9 mouse cellular contexts compared by ENCODE assay signal in the genomic region with DNA sequence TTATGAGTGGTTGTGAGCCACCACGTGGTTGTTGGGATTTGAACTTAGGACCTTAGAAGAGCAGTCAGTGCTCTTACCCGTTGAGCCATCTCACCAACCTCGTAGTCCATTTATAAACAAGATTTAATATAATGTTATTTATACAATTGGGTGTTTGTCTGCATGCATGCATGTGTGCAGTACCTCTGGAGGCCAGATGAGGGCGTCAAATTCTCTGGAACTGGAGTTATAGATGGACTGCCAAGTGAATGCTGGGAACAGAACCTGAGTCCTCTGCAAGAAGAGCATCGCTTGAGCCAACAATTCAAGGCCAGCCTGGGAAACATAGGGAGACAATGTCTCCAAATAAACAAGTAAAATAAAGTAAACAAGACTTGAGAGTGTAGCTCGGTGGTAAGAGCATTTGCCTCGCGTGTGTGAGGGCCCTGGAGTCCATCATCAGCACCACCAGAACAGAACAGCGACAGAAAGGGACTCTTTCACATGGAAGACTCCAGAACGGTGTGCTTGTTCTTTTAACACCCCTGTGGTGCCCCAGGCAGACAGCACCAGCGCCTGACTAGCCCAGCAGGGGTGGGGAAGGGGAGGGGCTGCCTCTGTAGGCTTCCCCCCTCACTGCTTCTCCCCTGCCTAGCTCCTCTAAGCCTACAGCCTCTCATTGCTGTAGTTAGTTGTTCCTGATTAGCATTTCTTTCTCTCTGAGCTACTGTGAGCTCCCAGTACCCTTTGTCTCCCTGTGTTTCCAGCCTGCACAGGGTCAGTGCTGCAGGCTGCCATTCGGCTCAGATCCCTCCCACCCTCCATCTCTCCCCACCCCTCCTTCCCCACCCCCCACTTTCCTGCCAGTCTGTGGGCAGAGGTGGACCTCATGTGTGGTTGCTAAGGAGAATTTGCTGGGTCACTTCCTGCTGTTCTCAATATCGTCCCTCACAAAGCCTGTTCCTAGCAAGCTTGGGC. TPM values are rescaled to one million over a fixed set of nuclear protein-coding genes. Genes with fewer than 3 reads are reported as not detected.
A peak's percentile ranks its signal among the peaks of the same experiment; 100 is the strongest.
DNase-seq lines count a peak whose midpoint lies in the region; ATAC-seq lines count a peak whose summit lies in the region.
"Had no signal": no experiment of that assay in that cellular context is flagged by ENCODE, and none has a peak within 500 bp of the region (broad histone marks: within the 10 kb centered on the region; RNA-seq: fewer than 3 reads in every experiment).

No protein-coding gene starts in this region.

- WGBS in hindbrain, embryonic 13.5 days = 22% methylated on average over 13 of the region's 13 CpGs
- 14% methylated on average over 13 of the region's 13 CpGs for WGBS in liver, embryonic 13.5 days (ENCODE audit: insufficient replicate concordance)

- peaks cover 16% of the 10 kb centered on the region for H3K4me1 ChIP-seq in hindbrain, embryonic 13.5 days (replicated peaks)
- H3K4me1 ChIP-seq in liver, embryonic 13.5 days (replicated peaks) = peaks cover 16% of the 10 kb centered on the region

- H3K27ac ChIP-seq in hindbrain, embryonic 13.5 days = peak overlapping the region; percentile 74
- H3K27ac ChIP-seq in liver, embryonic 13.5 days = peak overlapping the region; percentile 41; the same call in 1 of the 2 replicates
- H3K27ac ChIP-seq: limb, embryonic 15.5 days had no signal

- no peaks in the 10 kb centered on the region for H3K36me3 ChIP-seq in hindbrain, embryonic 13.5 days
- no peaks in the 10 kb centered on the region for H3K36me3 ChIP-seq in liver, embryonic 13.5 days
- H3K36me3 ChIP-seq: limb, embryonic 15.5 days had no signal

- no peak overlapping the region for H3K4me2 ChIP-seq in hindbrain, embryonic 13.5 days
- H3K4me2 ChIP-seq in liver, embryonic 13.5 days = no peak overlapping the region
- H3K4me2 ChIP-seq: limb, embryonic 15.5 days had no signal

- H3K27me3 ChIP-seq in hindbrain, embryonic 13.5 days = no peaks in the 10 kb centered on the region
- no peaks in the 10 kb centered on the region for H3K27me3 ChIP-seq in liver, embryonic 13.5 days
- H3K27me3 ChIP-seq: limb, embryonic 15.5 days had no signal

- H3K9me3 ChIP-seq in hindbrain, embryonic 13.5 days = no peaks in the 10 kb centered on the region
- no peaks in the 10 kb centered on the region for H3K9me3 ChIP-seq in liver, embryonic 13.5 days (replicated peaks)
- H3K9me3 ChIP-seq: limb, embryonic 15.5 days had no signal

- H3K4me3 ChIP-seq in hindbrain, embryonic 13.5 days = no peak overlapping the region
- no peak overlapping the region for H3K4me3 ChIP-seq in liver, embryonic 13.5 days (replicated peaks)
- H3K4me3 ChIP-seq: limb, embryonic 15.5 days had no signal

- no peak for DNase-seq in frontal cortex, postnatal 25 days (ENCODE audit: low spot score in 2 of 2)
- peak; percentile 95 for DNase-seq in 416B (ENCODE audit: low read depth)
- DNase-seq in embryo, embryonic 10 days (ENCODE audit: low spot score) = peak; percentile 55
- no peak for DNase-seq in liver, embryonic 13.5 days
- DNase-seq in retina, embryonic 14.5 days (ENCODE audit: low spot score) = peak; percentile 80
- no peak for DNase-seq in lung, postnatal 4 days

- peak; percentile 86 for ATAC-seq in frontal cortex, adult (ENCODE audit: low TSS enrichment)
- ATAC-seq in hindbrain, embryonic 13.5 days (ENCODE audit: low FRiP score) = peak; percentile 94
- ATAC-seq in liver, embryonic 13.5 days (ENCODE audit: low read depth) = peak; percentile 74

- no peak overlapping the region; the same call in 1 of the 2 replicates for H3K9ac ChIP-seq in hindbrain, embryonic 13.5 days
- H3K9ac ChIP-seq in liver, embryonic 13.5 days = no peak overlapping the region
- H3K9ac ChIP-seq: limb, embryonic 15.5 days had no signal

RNA-seq across cellular contexts. Expression of gene Nwd1, which starts 8.3 kb away (rescaled TPM):
- 1.3 and 1.4 TPM in 2 replicates for polyA plus RNA-seq in hindbrain, embryonic 13.5 days (2015; fragmentation: Nextera tagmentation; extraction: Ambion mirVana)
- polyA plus RNA-seq in liver, embryonic 13.5 days (2015; fragmentation: Nextera tagmentation; extraction: Ambion mirVana) = not detected in 2 replicates

Comparison
In these comparisons a context has a peak if more than half of its experiments do, and no peak if none do; other contexts are left out.
1. DNase-seq: peak in 416B (single experiment), embryo, embryonic 10 days (single experiment) and retina, embryonic 14.5 days (single experiment); none in frontal cortex, postnatal 25 days (0 of 2), liver, embryonic 13.5 days (single experiment) and lung, postnatal 4 days (0 of 2).
2. Peak in every context shown above with its lines, with median percentiles within 50 percentile points of each other: ATAC-seq.